Mouse (Mus musculus) lung, adult 18-20 months (tissue): ENCODE measurements around the gene Pnisr.

Experiments used
- DNase-seq, 2 experiments: peaks; one replicate each; pipeline ENCODE4 v3.0.0; 2022; ENCODE audit warnings: mixed read lengths in 2 of 2

Gene Pnisr

DNA sequence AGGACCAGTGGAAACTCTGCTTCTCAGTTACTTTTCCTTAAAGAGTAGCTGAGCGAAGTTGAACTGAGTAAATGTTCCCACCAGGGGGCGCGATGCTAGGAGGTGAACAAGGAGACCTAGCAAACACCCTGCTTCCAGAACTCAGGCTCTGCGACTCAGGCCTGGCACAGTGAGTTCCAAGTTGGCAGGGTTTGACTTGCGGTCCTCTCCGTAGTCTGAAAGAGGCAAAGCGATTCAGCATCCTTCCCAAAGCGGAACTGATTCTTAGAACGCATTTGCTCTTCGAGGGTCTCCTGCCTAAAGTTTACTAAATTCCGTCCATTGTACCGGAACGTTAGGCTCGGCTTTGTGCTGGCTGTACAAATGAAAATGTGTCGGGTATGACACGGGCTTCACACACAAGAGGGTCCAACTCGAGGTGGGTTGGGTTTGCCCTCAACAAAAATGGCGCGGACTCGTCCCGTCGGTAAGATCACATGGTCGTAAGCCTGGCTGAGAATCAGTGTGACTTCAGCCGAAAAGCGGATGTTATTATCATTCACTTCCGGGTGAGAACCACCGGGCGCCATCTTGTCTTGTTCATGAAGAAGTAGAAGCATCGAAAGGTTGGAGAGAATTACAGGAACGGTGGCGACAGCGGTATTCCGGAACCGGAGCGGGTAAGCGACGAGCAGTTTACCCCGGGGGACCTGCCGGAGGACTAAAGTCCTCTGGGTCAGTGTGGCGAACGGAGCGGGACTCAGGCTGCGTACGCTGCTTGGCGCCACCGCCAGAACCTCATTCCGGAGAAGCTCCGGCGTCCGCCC, at the start of gene Pnisr:
Gene Pnisr (plus strand): TSS at position 103 of the 806 bp plus-strand sequence.
- DNase-seq = peak; percentile 95 to 96

DNA sequence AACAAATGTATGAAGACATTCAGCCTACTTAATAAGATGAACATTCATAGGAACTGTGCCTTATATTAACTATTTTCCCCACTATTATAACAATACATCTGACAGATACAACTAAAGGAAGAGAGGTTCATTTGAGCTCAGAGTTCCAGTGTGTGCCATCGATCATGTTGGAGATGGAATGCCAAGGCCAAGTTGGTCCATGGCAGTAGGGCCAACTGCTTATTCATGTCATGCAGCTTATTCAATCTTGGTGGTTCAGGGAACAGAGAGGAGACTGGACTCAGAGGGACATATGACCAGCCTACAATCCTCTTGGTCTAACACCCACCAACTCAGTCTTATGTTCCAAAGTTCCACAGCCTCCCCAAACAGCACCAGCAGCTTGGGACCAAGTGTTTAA, 46.4 kb upstream of the Pnisr start:
- no peak for DNase-seq

DNA sequence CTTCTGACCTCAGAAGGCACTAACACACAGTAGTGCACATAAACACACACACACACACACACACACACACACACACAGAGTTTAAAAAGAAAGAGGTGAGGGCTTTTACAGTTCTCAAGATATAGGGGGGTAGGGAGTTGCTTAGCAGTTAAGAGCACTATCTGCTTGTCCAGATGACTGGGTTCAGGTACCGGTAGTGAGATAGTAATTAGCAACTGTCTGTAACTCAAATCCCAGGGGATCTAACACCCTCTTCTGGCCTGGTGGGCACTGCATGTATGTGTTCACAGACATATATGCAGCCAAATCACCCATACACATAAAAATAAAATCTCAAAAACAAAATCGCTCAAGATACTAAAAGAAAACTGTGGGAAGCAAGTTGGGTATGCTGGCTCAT, 45.8 kb upstream of the Pnisr start:
- DNase-seq = no peak

DNA sequence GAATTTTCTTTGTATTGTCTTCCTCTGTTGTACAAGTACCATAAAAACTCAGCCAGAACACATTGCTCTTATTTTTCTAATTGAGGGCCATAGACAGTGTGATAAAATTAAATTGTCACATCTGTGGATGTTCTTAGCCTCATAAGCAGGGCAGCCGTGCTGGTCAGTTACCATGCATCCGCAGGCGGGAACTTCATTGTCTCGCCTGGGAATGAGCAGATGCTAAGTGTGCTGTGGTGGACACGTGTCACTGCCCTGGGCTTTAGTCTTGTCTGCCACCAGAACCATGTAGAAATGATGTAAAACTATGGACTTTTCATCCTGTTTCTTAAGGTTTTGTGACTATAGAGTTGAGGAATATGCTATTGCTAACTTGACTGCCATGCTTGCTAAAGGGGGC, 40.2 kb upstream of the Pnisr start:
- DNase-seq = no peak

DNA sequence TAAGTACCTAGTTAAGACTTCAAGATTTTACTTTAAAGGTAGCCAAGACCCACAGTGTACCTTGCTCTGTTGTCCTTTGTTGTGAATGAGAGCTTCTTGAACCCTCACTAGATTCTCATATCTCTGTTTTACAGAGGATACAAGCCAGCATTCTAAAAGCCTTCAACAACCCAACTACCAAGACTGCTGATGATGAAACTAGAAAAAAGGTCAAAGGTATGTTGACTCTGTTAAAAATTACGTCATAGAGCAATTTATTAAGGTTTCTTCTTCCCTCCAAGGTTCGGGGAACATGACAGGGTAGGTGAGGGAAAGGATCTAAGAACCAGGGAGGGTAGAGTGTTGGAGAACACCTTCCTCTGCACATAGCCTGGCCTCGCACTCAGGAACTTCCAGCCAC, 36.8 kb upstream of the Pnisr start:
- no peak for DNase-seq

DNA sequence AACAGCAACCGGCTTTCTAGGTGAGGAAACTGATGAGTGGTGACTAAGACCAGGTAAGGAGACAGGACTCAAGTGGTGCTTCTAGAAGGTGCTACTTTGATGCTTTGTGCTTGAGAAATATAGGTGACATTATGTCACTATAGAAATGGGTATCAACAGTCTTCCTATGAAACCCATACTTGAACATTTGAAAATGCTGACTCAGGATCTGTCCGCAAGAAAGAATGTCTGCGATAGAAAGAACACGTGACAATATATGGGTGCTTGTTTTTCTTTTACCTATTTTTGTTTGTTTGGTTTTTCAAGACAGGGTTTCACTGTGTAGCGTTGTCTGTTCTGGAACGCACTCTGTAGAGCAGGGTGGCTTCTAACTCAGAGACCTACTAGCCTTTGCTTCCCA, 34.7 kb upstream of the Pnisr start:
- DNase-seq = no peak

DNA sequence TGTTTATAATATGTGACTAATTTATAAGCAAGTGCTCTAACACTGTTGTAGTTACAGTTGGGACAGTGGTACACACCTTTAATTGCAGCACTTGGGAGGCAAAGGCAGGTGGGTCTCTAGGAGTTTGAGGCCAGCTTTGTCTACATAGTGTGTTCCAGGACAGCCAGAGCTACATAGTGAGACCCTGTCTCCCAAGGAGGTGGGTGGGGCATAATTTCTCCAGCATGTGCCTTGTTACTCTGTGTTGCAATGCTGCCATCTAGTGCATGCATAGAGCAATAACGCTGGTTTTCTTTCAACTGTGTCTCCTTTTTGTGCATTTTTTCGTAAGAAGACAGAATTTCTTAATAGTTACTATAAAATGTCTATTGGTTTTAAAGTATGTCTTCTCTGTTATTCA, 33.4 kb upstream of the Pnisr start:
- DNase-seq = peak; percentile 13 to 41

DNA sequence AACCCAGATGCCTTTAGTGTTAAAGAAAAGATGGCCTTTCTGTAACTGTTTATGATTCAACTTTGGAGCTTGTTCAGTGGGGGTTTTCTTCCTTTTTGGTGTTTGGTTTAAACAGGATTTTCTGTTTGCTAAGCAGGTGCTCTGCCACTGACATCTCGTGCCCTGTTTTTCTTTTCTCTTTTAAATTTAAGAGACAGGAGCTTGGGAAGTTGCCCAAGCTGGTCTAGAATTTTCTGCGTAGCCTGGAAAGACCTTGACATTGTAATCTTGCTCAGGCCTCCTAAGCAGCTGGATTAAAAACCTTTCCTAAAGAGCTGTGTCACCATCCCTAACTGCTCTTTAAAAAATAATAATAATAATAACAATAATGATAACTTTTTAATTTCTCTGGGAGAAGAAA, 20.8 kb upstream of the Pnisr start:
- DNase-seq = no peak

DNA sequence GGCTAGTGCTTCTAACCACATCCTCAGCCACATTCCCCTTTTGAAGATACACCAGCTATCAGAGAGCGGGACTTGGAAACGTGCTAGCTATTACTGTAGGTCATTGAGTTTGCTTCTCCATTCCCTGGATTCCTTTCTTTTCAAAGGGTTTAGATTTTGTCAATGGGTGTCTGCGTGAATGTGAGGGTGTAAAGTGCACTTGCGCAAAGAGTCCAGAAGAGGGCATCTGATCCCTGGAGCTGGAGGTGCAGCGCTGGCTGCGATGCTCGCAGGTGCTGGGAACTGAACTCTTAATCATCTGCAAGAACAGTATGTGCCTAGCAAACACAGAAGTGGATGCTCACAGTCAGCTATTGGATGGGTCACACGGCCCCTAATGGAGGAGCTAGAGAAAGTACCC, 14.5 kb upstream of the Pnisr start:
- no peak for DNase-seq

DNA sequence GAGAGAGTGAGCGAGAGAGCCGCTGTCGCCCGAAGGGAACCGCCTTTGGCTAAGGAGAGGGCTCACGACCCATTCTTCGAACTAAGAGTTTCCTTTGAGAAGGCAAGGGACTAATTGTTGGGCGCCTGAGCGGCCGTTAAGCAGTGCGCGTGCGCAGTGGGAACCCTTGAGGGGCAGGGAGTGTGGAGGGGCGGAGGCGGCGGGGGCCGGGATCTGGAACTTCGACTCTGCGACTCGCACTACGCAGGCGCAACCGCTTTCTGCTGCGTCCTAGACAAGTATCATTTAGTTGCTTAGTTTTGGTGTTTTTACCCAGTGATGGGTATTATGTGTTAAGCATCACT, 876 bp downstream of the Pnisr start:
- DNase-seq = peak; percentile 89 to 93

DNA sequence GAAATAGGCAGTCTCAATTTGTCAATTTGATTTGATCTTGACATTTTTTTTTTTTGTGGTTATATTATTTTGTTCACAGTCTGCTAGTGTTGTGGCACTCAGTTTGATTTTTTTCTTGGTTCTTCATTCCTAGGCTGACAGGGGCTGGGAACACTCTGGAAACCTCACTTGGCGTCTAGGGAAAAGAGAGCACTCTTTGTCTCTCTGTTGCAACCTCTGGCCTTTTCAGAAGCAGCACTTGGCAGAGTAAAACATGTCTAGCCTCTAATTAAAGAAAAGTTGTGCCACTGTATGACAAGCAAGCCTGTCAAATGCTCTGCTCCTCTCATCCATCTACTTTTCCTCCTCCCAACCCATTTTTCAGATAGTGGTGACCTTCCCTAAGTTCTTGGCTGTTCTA, 10.1 kb downstream of the Pnisr start:
- no peak for DNase-seq

DNA sequence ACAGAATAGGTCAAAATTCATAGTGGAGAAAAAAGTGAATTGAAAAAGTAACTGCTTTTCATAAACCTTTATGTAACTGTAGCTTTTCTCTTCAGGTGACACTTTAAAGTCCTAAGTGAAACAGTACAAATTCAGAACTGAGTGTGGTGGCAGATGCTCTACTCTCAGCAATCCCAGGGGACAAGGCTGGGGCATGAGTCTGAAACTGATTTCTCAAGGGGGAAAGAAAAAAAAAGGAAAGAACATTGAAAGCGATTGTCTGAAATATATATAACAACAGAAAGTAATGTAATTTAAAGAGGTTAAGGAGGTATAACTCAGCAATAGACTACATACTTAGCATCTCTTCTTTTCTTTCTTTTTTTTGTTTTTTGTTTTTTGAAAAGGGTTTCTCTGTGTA, 17.8 kb downstream of the Pnisr start:
- no peak for DNase-seq

DNA sequence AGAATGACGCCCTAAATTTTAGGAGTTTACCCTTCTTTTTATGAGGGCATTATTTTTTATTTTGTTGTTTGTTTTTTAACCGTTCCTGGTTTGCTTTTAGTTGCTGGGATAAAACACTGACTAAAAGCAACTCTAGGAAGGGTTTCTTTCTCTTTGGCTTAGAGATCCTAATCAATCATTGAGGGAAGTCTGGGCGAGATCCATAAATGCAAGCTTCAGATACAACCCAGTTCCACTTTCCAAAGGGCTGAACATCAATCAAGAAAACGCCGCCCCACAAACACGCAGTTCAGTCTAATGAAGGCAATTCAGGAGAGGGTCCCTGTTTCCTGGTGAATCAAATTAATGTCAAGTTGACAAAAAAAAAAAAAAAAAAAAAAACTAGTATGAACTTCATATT, 31.4 kb downstream of the Pnisr start:
- DNase-seq = no peak

DNA sequence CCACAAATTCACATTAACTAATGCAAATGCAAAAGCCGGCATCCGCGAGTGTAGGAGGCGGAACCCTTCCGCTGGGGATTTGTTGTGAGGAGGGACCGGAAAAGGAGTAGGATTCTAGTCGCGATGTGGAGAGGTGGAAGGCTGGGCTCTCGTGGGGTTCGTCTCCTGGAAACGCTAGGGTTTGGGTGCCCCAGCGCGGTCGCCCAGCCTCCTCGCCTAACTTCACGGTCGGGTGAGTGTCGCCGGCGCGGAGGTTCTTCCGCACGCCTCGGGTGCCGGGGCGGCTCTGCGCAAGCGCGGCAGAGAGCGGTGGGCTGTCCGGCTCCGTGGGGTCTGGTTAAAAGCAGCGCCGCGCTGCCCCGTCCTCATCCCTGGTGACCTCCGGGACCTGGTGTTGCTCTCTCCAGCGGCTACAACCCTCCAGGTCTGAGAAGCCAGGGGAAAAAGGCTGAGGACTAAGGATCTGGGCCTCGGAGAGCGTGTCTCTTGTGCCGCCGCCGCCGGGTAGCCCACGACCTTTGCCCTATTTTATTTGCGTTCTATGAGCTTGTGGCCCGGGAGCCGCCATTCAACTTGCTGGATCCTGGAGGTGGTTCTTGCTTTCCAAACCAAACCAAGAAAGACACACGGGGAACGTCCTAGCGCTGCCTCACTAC, 32.3 kb downstream of the Pnisr start, which contains the start of gene Coq3:
Gene Coq3 (plus strand): TSS at position 109 of the 656 bp plus-strand sequence.
- peak; percentile 84 to 87 for DNase-seq

DNA sequence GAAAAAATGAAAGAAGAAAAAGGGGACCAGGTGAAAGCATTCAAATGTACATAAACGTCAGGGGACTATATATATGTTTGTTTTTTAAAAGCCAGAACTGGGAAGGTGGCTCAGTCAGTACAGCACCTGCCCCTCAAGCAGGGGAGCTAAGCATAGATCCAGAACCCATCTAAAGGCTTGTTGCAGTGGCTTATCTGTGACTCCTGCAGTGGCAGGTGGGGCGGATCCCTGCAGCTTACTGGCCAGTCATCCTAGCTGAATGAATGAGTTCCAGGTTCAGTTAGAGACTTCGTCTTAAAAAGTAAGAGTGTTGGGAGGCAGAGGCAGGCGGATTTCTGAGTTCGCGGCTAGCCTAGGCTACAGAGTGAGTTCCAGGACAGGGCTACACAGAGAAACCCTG, 35.4 kb downstream of the Pnisr start:
- DNase-seq = no peak

DNA sequence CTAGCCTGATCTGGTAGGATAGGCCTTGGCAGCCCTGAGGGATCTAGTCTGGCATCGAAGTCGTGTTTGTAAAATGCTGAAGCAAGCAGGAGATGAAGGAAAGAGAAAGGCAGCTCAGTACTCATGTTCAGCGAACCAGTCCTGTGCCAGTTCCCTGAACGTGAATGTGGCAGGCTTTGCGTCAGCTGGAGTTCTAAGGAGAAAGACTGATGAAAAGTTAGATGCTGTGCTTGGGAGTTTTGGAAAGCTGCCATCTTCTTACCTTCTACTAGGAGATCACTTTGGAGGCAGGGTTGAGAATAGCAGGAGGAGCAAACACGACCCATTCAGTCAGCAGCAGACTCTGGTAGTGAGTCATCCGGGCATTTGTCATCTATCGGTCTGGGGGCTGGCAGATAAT, 38.4 kb downstream of the Pnisr start:
- DNase-seq = no peak
